Mouse (Mus musculus): ENCODE data around the gene Nr2c2ap. TPM values are rescaled to one million over a fixed set of nuclear protein-coding genes. Genes with fewer than 3 reads are reported as not detected.

Nr2c2ap gene
- total RNA-seq, 2 experiments from 2014 or later, result 5.4 to 7.6 TPM

GRCm38 (mm10) chr8:70157240-70157800 is 26.2 kb downstream of the Nr2c2ap start:
- no peak for DNase-seq (ENCODE audit: low spot score)

DNA sequence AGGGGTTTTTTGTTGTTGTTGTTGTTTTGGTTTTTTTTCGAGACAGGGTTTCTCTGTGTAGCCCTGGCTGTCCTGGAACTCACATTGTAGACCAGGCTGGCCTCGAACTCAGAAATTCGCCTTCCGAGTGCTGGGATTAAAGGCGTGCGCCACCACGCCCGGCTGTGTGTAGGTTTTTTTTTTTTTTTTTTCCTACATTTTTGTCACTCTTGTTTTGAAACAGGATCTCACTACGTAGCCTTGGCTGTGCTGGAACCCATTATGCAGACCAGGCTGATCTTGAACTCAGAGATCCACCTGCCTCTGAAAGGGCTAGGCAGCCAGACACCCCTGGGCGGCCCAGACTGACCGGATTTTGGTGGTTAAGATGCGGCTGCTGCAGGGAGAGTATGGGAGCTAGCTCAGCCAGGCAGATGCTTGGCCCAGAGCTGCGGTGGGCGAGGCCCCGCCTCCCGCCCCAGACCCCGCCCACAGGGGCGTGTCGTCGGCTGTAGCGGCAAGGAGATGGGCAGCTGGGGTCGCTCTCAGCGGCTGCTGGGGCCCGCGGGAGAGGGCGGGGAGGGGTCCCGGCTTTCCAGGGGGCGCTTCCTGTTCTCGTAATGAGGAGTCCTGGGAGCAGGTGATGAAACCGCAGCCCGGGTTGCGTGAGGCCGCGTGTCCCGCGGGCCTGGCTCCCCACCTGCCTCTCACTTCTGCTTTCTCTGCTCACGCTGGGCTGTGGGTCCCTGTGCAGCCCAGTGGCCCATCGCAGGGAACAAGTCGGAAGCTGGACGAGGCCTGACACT is 27.1 kb downstream of the Nr2c2ap start:
- intact Hi-C loops (cut with DNase I), result no loop called here
- DNase-seq (ENCODE audit: low spot score), result peak; percentile 20

More at GRCm38 (mm10) chr8:70157240-70157800, 26.2 kb downstream of the Nr2c2ap start:
- intact Hi-C loops (cut with DNase I), result no loop called here

- intact Hi-C loops (cut with DNase I), result no loop called here
- DNase-seq (ENCODE audit: low spot score), result no peak
These were observed 28.1 kb downstream of the Nr2c2ap start for GRCm38 (mm10) chr8:70159211-70159610.

DNA sequence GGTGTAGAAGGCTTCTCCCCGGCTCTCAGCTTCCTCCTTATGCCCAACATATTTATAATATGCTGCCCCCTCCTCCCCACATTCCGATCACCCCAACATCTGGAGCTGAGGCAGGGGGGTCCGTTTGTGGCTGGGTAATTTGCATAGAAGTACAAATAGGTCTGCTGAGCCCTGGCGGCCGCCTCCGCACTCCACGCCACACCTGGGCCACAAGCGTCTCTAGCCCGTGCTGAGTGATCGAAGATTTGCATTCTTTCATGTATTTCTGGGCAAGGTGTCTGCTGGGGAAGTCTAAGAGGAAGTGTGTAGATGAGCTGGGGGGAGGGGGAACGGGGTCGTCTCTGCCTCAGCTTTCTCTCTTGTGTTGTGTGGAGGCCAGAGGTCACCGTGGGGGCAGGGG is 28.9 kb downstream of the Nr2c2ap start:
- intact Hi-C loops (cut with DNase I), result no loop called here
- no peak for DNase-seq (ENCODE audit: low spot score)

- no peak for DNase-seq (ENCODE audit: low spot score)
- intact Hi-C loops (cut with DNase I), result no loop called here
These were observed 32.2 kb downstream of the Nr2c2ap start for GRCm38 (mm10) chr8:70163316-70163715.

DNA sequence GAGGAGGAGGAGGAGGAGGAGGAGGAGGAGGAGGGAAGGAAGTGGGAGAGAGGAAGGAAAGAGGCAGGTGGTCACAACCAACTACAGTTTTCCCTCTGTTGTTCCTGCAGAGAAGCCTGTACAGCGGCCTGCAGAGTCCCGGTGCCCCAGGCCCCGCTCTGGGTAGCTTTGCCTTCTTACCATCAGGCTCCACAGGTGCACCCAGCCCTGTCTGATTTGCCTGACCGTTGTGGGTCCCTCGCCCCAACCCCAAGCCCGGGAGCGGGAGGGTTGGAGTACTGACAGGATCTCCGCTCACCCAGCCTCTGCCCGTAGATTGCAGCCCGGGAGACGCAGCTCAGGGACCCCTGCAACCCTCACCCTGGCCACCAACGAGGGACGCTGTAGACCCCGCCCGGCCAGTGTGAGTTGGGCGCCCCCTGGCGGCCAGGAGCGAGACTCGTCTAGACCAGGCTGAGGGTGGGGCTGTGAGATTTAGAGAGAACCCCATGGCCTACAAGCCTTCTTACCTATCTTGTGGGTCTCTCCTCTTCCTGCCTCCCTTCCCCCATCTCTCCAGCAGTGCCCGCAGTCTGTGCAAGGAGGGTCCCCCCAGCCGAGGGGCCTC is 35.5 kb downstream of the Nr2c2ap start:
- intact Hi-C loops (cut with DNase I), result loop anchor here (1.0 to 5.0 kb wide), 4 partner anchors 44 to 292 kb away; partner anchors contain the start of gene Ncan
- DNase-seq (ENCODE audit: low spot score), result peak; percentile 20

- no peak for DNase-seq (ENCODE audit: low spot score)
- intact Hi-C loops (cut with DNase I), result loop anchor here (2.0 kb wide), 1 partner anchor 249 kb away; no protein-coding TSS in a partner anchor
These were observed 39.0 kb downstream of the Nr2c2ap start for GRCm38 (mm10) chr8:70170116-70170515.

DNA sequence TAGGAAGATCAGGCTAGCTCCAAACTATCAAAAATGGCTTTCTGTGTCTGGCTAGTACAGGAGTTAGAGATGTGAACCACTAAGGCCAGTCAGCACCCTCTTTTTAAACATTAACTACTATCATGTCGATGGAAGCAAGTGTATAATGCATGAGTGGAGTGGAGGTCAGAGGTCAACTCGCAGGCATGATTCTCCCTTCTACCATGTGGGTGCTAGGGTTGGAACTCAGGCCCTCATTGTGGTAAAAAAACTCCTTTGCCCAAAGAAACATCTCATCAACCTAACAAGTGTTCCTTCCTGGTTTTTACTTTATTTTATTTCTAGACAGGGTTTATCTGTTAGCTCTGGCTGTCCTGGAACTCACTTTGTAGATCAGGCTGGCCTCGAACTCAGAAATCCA is 39.6 kb downstream of the Nr2c2ap start:
- DNase-seq (ENCODE audit: low spot score), result no peak
- intact Hi-C loops (cut with DNase I), result loop anchor here (2.0 kb wide), 1 partner anchor 250 kb away; no protein-coding TSS in a partner anchor

- intact Hi-C loops (cut with DNase I), result loop anchor here (2.0 kb wide), 1 partner anchor 250 kb away; no protein-coding TSS in a partner anchor
- DNase-seq (ENCODE audit: low spot score), result no peak
These were observed 40.1 kb downstream of the Nr2c2ap start for GRCm38 (mm10) chr8:70171240-70171639.

DNA sequence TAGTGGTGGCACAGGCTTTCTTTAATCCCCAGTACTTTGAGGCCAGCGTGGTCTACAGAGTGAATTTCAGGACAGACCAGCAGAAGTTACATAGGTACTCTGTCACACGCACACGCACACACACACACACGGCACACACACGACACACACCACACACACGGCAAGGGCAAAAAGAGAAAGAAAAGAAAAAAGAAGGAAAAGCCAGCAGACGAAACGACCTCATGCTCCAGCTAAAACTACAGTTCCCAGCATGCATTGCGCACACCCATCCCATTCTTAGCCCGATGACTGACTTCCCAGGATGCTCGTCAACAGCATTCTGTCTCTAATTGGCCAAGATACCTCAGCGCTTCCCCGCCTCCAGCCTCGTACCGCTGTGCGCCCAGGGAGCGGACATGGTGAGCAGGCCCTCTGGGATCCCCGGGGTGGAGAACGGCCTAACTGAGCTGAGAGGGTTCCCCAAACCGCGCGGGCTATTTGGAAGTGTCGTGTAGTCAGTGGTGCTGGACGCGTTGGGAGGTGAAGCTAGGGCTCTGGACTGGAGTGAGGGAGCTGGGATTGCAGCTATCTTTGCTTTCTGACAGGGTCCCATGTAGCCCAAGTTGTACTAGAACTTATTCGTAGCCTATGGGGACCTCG is 41.0 kb downstream of the Nr2c2ap start, which contains the start of gene Tmem161a:
TSS of gene Tmem161a (plus strand) at position 314 of the 639 bp plus-strand sequence.
- intact Hi-C loops (cut with DNase I), result no loop called here
- peak; percentile 89 for DNase-seq (ENCODE audit: low spot score)

GRCm38 (mm10) chr8:70173320-70173719 is 42.2 kb downstream of the Nr2c2ap start:
- no peak for DNase-seq (ENCODE audit: low spot score)
- intact Hi-C loops (cut with DNase I), result no loop called here

- DNase-seq (ENCODE audit: low spot score), result no peak
These were observed 42.9 kb downstream of the Nr2c2ap start for GRCm38 (mm10) chr8:70174079-70174478.

DNA sequence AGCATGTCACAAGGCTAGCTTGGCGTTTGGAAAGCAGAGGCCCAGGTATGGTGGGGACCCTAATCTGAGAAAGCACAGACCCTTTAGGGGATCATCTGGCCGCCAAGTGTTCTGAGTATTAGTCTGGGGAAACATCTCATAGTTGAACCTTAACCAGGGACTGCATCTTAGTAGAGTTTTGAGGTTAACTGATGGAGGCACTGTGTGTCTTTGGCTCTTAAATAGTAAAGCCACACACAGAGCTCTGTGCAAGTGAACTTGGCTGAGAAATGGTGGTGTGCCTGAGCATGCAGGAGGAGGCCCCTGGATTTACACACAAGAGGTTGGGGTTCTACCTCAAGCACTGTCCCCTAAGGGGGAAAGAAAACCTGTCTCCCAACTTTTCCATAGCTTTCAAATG is 47.1 kb downstream of the Nr2c2ap start:
- intact Hi-C loops (cut with DNase I), result no loop called here
- no peak for DNase-seq (ENCODE audit: low spot score)

More at GRCm38 (mm10) chr8:70174079-70174478, 42.9 kb downstream of the Nr2c2ap start:
- intact Hi-C loops (cut with DNase I), result no loop called here

DNA sequence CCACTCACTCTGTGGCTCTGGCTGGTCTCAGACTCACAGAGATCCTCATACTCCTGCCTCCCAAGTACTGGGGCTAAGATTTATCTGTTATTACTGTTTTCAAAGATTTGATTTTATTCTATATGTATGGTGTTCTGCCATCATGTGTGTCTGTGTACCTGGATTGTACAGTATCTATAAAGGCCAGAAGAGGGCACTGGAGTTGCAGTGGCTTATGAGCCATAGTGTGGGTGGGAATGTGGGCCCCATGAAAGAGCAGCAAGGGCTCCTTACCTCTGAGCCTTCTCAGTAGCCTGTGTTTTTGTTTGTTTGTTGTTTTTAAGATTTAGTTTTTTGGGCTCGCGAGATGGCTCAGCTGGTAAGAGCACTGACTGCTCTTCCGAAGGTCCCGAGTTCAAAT is 47.9 kb downstream of the Nr2c2ap start:
- intact Hi-C loops (cut with DNase I), result no loop called here
- DNase-seq (ENCODE audit: low spot score), result no peak

- intact Hi-C loops (cut with DNase I), result no loop called here
These were observed 50.2 kb downstream of the Nr2c2ap start for GRCm38 (mm10) chr8:70181212-70181902.

DNA sequence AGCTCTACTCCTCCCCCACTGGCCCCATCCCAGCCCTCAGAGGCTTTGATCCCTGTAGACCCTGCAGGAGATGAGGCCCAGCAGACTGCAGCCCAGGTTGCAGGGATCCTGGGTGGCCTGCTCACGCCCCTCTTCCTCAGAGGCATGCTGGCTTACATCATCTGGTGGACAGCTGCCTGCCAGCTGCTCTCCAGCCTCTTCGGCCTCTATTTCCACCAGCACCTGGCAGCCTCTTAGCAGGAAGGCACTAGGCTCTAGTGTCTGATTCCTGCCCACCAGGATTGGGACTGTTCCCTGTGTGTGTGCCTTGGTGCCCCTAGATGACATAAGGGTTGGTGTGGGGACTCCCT is 50.7 kb downstream of the Nr2c2ap start:
- DNase-seq (ENCODE audit: low spot score), result no peak
- intact Hi-C loops (cut with DNase I), result loop anchor here (2.0 kb wide), 1 partner anchor 41 kb away; no protein-coding TSS in a partner anchor

More at GRCm38 (mm10) chr8:70181212-70181902, 50.2 kb downstream of the Nr2c2ap start:
- no peak for DNase-seq (ENCODE audit: low spot score)

DNA sequence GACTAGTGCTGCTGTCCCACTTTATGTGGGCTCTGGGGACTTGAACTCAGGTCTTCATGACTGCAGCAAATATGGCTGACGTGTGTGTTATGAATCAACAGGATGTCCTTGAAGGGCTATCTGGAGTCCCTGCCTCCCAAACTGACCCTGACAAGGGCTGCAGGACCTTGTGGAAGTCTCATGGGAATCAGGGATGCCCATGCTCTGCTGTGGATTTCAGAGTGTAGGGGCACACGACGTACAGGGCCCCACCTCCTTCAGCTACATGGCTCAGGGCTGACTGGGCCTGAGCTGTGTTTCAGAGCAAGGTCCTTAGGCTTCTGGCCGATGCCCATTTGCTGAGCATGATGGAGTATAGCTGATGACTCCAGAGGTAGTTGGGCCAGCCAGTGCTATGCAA is 52.1 kb downstream of the Nr2c2ap start:
- no peak for DNase-seq (ENCODE audit: low spot score)
- intact Hi-C loops (cut with DNase I), result loop anchor here (2.0 kb wide), 1 partner anchor 40 kb away; no protein-coding TSS in a partner anchor
